Mouse (Mus musculus) liver (tissue): ENCODE results near the gene Cd83.

Experiments used
- DNase-seq: peaks from one replicate; pipeline ENCODE4 v3.0.0-alpha.2; 2020; ENCODE audit warnings: mixed read lengths

Gene Cd83

GRCm38 (mm10) chr13:43807272-43807675, 22.7 kb downstream of the Cd83 start:
- no peak for DNase-seq

GRCm38 (mm10) chr13:43810621-43811020, 26.0 kb downstream of the Cd83 start:
- no peak for DNase-seq

GRCm38 (mm10) chr13:43811835-43812234, 27.3 kb downstream of the Cd83 start:
- DNase-seq, result no peak

- no peak for DNase-seq
These were observed 28.9 kb downstream of the Cd83 start for GRCm38 (mm10) chr13:43813431-43813830.

GRCm38 (mm10) chr13:43817461-43817860, 32.9 kb downstream of the Cd83 start:
- DNase-seq, result no peak

GRCm38 (mm10) chr13:43818307-43819019, 33.9 kb downstream of the Cd83 start:
- DNase-seq, result no peak

GRCm38 (mm10) chr13:43819020-43819310, 34.4 kb downstream of the Cd83 start:
- DNase-seq, result no peak

GRCm38 (mm10) chr13:43820071-43820470, 35.5 kb downstream of the Cd83 start:
- DNase-seq, result no peak

GRCm38 (mm10) chr13:43822306-43822705, 37.7 kb downstream of the Cd83 start:
- no peak for DNase-seq

GRCm38 (mm10) chr13:43828648-43829047, 44.1 kb downstream of the Cd83 start:
- no peak for DNase-seq

GRCm38 (mm10) chr13:43830892-43831673, 46.5 kb downstream of the Cd83 start:
- DNase-seq, result no peak

GRCm38 (mm10) chr13:43832731-43833130, 48.2 kb downstream of the Cd83 start:
- no peak for DNase-seq

- no peak for DNase-seq
These were observed 51.8 kb downstream of the Cd83 start for GRCm38 (mm10) chr13:43836376-43836775.

- DNase-seq, result no peak
These were observed 53.2 kb downstream of the Cd83 start for GRCm38 (mm10) chr13:43837812-43838211.

- DNase-seq, result no peak
These were observed 60.6 kb downstream of the Cd83 start for GRCm38 (mm10) chr13:43845151-43845550.

- DNase-seq, result no peak
These were observed 62.6 kb downstream of the Cd83 start for GRCm38 (mm10) chr13:43847186-43847585.

GRCm38 (mm10) chr13:43849816-43850215, 65.2 kb downstream of the Cd83 start:
- no peak for DNase-seq

- DNase-seq, result no peak
These were observed 66.5 kb downstream of the Cd83 start for GRCm38 (mm10) chr13:43851108-43851507.
